Mouse (Mus musculus): ENCODE data around the gene Stat6. TPM values are rescaled to one million over a fixed set of nuclear protein-coding genes. Genes with fewer than 3 reads are reported as not detected.
"Not testable (repeated sequence)": the region's sequence is repeated elsewhere in the genome, so short reads cannot be mapped to it uniquely, and the experiment has no call there.

Stat6 gene
- polyA plus RNA-seq, 1 experiment from 2014 or later = 13.0 TPM

DNA sequence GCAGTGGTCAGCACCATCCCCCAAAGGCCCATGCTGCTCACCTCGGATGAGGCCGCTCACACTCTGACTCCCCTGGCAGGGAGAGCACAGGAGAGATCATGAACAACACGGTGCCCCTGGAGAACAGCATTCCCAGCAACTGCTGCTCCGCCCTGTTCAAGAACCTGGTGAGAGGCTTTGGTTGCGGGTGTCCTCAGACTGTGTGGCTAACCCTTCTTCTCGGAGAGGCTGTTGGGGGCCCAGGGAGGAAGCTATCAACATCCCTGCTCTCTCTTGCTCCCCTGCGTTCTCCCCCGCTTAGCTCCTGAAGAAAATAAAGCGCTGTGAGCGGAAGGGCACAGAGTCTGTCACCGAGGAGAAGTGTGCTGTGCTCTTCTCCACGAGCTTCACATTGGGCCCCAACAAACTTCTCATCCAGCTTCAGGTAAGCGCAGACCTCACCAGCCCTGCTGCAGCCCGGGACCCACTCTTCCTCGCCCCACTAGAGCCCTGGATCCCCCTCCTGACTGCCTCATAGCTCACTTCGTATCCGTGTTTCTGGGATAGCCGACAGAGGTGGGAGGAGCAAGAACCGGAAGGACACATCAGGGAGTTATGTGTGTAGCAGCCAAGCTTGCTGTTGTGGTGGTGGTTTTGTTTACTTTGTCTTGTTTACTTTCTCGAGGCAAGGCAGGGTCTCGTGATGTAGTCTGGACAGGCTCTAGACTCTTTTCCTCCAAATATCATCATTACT, 10.3 kb downstream of the Stat6 start:
- H3K4me1 ChIP-seq (ENCODE audit: insufficient read depth) = no peaks in the 10 kb centered on the region
- ATAC-seq = no peak
- TF ChIP-seq EP300 (IDR thresholded peaks at IDR 0.05; ENCODE audit: low read depth) (no peak), CTCF (IDR thresholded peaks at IDR 0.05; ENCODE audit: low read depth) (no peak)
- H3K36me3 ChIP-seq (replicated peaks; ENCODE audit: insufficient read depth, low read length) = peaks cover 68% of the 10 kb centered on the region
- WGBS (ENCODE audit: insufficient replicate concordance) = 75% methylated on average over 21 of the region's 21 CpGs
- H3K9me3 ChIP-seq (ENCODE audit: low read length) = no peaks in the 10 kb centered on the region
- H3K4me2 ChIP-seq (ENCODE audit: low read depth, low read length) = no peak overlapping the region
- no peak overlapping the region for H3K4me3 ChIP-seq (ENCODE audit: low read depth, low read length)
- no peaks in the 10 kb centered on the region for H3K27me3 ChIP-seq (ENCODE audit: insufficient read depth, low read length)
- 0 out of 2 replicates have a peak overlapping the region, but pooled peaks have one; percentile 16 for H3K27ac ChIP-seq (ENCODE audit: low read depth)
- no peak overlapping the region for H3K9ac ChIP-seq (replicated peaks)
- no peak for DNase-seq

DNA sequence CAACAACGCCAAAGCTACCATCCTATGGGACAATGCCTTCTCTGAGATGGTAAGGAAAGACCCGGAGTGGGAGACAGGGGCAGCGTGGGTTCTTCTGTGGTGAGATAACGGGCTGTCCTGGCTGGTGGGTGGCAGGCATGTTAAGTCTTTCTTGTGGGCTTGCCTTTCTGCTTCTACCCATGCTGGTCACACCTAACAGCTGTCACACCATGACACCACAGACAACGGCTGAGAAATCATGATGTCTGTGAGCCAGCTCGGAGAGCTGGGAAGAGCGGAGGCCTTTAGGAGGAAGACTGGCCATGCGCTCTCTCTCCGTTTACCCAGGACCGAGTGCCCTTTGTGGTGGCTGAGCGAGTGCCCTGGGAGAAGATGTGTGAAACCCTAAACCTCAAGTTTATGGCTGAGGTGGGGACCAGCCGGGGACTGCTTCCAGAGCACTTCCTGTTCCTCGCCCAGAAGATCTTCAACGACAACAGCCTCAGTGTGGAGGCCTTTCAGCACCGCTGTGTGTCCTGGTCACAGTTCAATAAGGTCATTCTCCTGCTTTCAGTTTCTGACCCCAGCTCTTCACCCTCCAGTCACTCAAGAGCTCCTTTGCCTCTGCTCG, 12.3 kb downstream of the Stat6 start:
- Histone ChIP-seq H3K9ac (replicated peaks) (no peak overlapping the region), H3K4me1 (ENCODE audit: insufficient read depth) (no peaks in the 10 kb centered on the region), H3K36me3 (replicated peaks; ENCODE audit: insufficient read depth, low read length) (peaks cover 68% of the 10 kb centered on the region), H3K27me3 (ENCODE audit: insufficient read depth, low read length) (no peaks in the 10 kb centered on the region), H3K4me2 (ENCODE audit: low read depth, low read length) (no peak overlapping the region), H3K27ac (ENCODE audit: low read depth) (no peak overlapping the region), H3K4me3 (ENCODE audit: low read depth, low read length) (no peak overlapping the region), H3K9me3 (ENCODE audit: low read length) (no peaks in the 10 kb centered on the region)
- ATAC-seq (no peak), DNase-seq (no peak)
- TF ChIP-seq EP300 (IDR thresholded peaks at IDR 0.05; ENCODE audit: low read depth) (no peak), CTCF (IDR thresholded peaks at IDR 0.05; ENCODE audit: low read depth) (no peak)
- 54% methylated on average over 16 of the region's 16 CpGs for WGBS (ENCODE audit: insufficient replicate concordance)

DNA sequence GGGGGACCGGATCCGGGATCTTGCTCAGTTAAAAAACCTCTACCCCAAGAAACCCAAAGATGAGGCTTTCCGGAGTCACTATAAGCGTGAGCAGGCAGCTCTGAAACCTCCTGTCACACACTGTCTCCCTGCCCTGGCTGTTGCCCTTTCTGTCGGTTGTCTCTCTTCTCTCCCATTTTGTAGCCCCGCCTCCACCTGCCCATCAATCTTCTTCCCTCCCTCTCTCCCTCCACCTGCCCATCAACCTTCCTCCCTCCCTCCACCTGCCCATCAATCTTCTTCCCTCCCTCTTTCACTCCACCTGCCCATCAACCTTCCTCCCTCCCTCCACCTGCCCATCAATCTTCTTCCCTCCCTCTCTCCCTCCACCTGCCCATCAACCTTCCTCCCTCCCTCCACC, 14.8 kb downstream of the Stat6 start:
- not testable (repeated sequence) for H3K9me3 ChIP-seq (ENCODE audit: low read length); ATAC-seq; DNase-seq; H3K4me2 ChIP-seq (ENCODE audit: low read depth, low read length); H3K27ac ChIP-seq (ENCODE audit: low read depth); H3K9ac ChIP-seq (replicated peaks); H3K4me3 ChIP-seq (ENCODE audit: low read depth, low read length); H3K27me3 ChIP-seq (ENCODE audit: insufficient read depth, low read length)
- peaks cover 16% of the 10 kb centered on the region for H3K4me1 ChIP-seq (ENCODE audit: insufficient read depth)
- peaks cover 53% of the 10 kb centered on the region for H3K36me3 ChIP-seq (replicated peaks; ENCODE audit: insufficient read depth, low read length)
- WGBS (ENCODE audit: insufficient replicate concordance) = 66% methylated on average over 6 of the region's 6 CpGs

DNA sequence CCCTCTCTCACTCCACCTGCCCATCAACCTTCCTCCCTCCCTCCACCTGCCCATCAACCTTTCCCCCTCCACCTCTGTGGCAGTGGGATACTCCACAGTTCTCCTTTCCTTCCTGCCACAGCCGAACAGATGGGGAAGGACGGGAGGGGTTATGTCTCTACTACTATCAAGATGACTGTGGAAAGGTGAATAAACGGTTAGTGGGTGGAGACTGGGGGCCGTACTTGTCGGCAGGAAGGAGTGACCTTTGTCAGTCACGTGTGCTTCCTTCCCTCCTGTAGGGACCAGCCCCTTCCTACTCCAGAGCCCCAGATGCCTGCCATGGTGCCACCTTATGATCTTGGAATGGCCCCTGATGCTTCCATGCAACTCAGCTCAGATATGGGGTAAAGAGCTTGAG, 15.3 kb downstream of the Stat6 start:
- no peak overlapping the region for H3K4me2 ChIP-seq (ENCODE audit: low read depth, low read length)
- peaks cover 21% of the 10 kb centered on the region for H3K4me1 ChIP-seq (ENCODE audit: insufficient read depth)
- WGBS (ENCODE audit: insufficient replicate concordance) = 29% methylated on average over 6 of the region's 6 CpGs
- H3K27ac ChIP-seq (ENCODE audit: low read depth) = no peak overlapping the region
- H3K4me3 ChIP-seq (ENCODE audit: low read depth, low read length) = no peak overlapping the region
- no peak overlapping the region for H3K9ac ChIP-seq (replicated peaks)
- H3K9me3 ChIP-seq (ENCODE audit: low read length) = no peaks in the 10 kb centered on the region
- DNase-seq (no peak), ATAC-seq (no peak; the same call in 1 of the 2 replicates)
- no peaks in the 10 kb centered on the region for H3K27me3 ChIP-seq (ENCODE audit: insufficient read depth, low read length)
- TF ChIP-seq CTCF (IDR thresholded peaks at IDR 0.05; ENCODE audit: low read depth) (no peak), EP300 (IDR thresholded peaks at IDR 0.05; ENCODE audit: low read depth) (no peak)
- peaks cover 51% of the 10 kb centered on the region for H3K36me3 ChIP-seq (replicated peaks; ENCODE audit: insufficient read depth, low read length)

DNA sequence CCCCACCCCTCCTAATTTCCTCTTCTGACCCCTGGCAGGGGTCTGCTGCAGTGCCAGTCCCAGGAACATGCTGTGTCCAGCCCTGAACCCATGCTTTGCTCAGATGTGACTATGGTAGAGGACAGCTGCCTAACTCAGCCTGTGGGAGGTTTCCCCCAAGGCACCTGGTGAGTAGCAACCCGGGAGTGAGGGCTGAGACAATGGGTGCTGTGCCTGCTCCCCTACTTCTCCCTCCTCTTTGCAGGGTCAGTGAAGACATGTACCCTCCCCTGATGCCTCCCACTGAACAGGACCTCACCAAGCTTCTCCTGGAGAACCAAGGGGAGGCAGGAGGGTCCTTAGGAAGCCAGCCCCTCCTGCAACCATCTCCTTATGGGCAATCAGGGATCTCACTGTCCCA, 16.8 kb downstream of the Stat6 start:
- H3K36me3 ChIP-seq (replicated peaks; ENCODE audit: insufficient read depth, low read length) = peaks cover 47% of the 10 kb centered on the region
- 67% methylated on average over 1 of the region's 1 CpGs for WGBS (ENCODE audit: insufficient replicate concordance)
- H3K27ac ChIP-seq (ENCODE audit: low read depth) = no peak overlapping the region
- TF ChIP-seq CTCF (IDR thresholded peaks at IDR 0.05; ENCODE audit: low read depth) = no peak
- H3K27me3 ChIP-seq (ENCODE audit: insufficient read depth, low read length) = 0 out of 2 replicates have a peak, but pooled peaks cover 3% of the 10 kb centered on the region
- no peak overlapping the region for H3K4me2 ChIP-seq (ENCODE audit: low read depth, low read length)
- no peak overlapping the region for H3K4me3 ChIP-seq (ENCODE audit: low read depth, low read length)
- H3K9me3 ChIP-seq (ENCODE audit: low read length) = no peaks in the 10 kb centered on the region
- peaks cover 35% of the 10 kb centered on the region for H3K4me1 ChIP-seq (ENCODE audit: insufficient read depth)
- DNase-seq (no peak), ATAC-seq (no peak)
- no peak overlapping the region for H3K9ac ChIP-seq (replicated peaks)

DNA sequence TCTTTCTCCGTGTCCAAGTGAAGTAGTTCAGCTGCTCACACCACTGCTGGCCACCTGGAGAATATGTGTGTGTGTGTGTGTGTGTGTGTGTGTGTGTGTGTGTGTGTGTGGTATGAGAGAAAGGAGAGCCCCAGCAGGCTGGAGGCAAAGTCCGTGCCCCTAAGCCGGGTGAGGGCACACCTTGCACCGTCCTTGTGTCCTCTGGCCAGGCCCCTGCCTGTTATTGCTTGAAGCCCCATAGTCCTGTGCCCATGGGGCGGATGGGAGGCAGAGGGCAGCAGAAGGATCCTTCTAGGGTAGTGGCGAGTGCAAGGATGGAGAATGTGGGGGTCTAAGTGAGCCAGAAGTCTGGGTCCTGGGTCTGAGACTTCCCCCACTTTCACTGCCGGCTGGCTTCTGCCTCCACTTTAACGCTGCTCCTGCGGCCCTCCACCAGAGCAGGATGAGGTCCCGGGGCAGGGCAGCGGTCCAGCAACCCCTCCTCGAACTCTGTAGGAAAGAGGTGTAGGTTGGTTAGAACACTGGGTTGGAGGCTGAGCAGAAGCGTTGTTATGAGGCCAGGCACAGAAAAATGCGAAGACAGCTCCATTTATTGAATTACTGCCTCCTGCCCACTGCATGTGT, 18.6 kb downstream of the Stat6 start:
- 35% methylated on average over 14 of the region's 14 CpGs for WGBS (ENCODE audit: insufficient replicate concordance)
- peaks cover 44% of the 10 kb centered on the region for H3K4me1 ChIP-seq (ENCODE audit: insufficient read depth)
- TF ChIP-seq EP300 (IDR thresholded peaks at IDR 0.05; ENCODE audit: low read depth) = no peak
- no peak for TF ChIP-seq CTCF (IDR thresholded peaks at IDR 0.05; ENCODE audit: low read depth)
- peak overlapping the region; percentile 35 for H3K9ac ChIP-seq (replicated peaks)
- no peaks in the 10 kb centered on the region for H3K9me3 ChIP-seq (ENCODE audit: low read length)
- no peak for ATAC-seq
- no peak for DNase-seq
- H3K27ac ChIP-seq (ENCODE audit: low read depth) = peak overlapping the region; percentile 81
- peak overlapping the region; percentile 25 for H3K4me3 ChIP-seq (ENCODE audit: low read depth, low read length)
- peaks cover 15% of the 10 kb centered on the region for H3K27me3 ChIP-seq (ENCODE audit: insufficient read depth, low read length)
- peaks cover 34% of the 10 kb centered on the region for H3K36me3 ChIP-seq (replicated peaks; ENCODE audit: insufficient read depth, low read length)
- H3K4me2 ChIP-seq (ENCODE audit: low read depth, low read length) = peak overlapping the region; percentile 60

All from liver, postnatal 0 days (tissue).